Mouse (Mus musculus) lung, embryonic 15.5 days (tissue): ENCODE data around the gene Exosc2. TPM values are rescaled to one million over a fixed set of nuclear protein-coding genes. Genes with fewer than 3 reads are reported as not detected.

ENCODE experiments used
- polyA plus RNA-seq: library from polyadenylated mRNA; unstranded; fragments of >200 nt; fragmentation: Nextera tagmentation; extraction: Ambion mirVana; gene quantifications from 2 replicates; pipeline ENCODE4 v1.2.1, GENCODE M21; 2015

Exosc2 gene
- polyA plus RNA-seq, 1 experiment from 2014 or later: 69.1 TPM

Other genes starting within 250 kb of the Exosc2 start
- 30.3 and 37.2 TPM in 2 replicates for gene Ass1, start 200.5 kb upstream of the Exosc2 start, polyA plus RNA-seq
- 78.4 and 81.8 TPM in 2 replicates for gene Fubp3, start 98.1 kb upstream of the Exosc2 start, polyA plus RNA-seq
- 0.06 and 0.14 TPM in 2 replicates for gene Prdm12, start 30.7 kb upstream of the Exosc2 start, polyA plus RNA-seq
- gene Abl1, start 17.7 kb downstream of the Exosc2 start, polyA plus RNA-seq: 37.2 and 38.1 TPM in 2 replicates
- 0.05 and 0.14 TPM in 2 replicates for gene Qrfp, start 139.9 kb downstream of the Exosc2 start, polyA plus RNA-seq
- 0.03 TPM in 1 of 2 replicates, not detected in the other for gene Fibcd1, start 175.3 kb downstream of the Exosc2 start, polyA plus RNA-seq
- 1.2 and 1.6 TPM in 2 replicates for gene Lamc3, start 216.6 kb downstream of the Exosc2 start, polyA plus RNA-seq